Mouse (Mus musculus) layer of hippocampus, adult 11-12 months (tissue): Measurements from ENCODE around the gene Mpp3.

Experiments
- DNase-seq: peaks from one replicate; pipeline ENCODE4 v3.0.0; 2022; ENCODE audit warnings: low spot score

Gene Mpp3

DNA sequence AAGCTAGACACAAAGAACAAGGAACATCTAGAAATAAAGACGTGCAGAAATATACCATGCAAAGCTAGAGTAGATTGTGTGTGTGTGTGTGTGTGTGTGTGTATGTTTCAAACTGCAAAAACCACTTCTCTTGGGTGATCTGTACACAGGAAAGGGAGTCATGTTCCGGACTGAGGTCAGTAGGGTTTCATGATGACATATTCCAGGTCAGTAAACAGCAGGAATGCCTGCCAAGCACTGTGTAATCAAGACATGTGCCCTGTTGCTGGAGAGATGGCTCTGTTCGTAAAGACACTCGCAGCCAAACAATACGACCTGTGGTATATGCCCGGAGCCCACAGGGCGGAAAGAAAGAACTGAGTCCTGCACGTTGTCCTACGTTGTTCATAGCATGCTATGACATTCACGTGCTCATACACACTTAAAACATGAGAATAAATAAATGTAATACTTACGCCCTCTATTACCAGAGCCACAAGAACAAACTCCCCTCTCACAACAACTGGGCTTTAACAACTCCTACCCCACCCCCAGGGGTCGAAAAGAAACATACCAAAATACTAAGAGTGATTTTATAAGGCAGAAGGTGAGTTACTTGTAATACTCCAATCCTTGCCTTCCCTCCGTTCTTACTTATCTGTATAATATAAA, 11.4 kb upstream of the Mpp3 start:
- no peak for DNase-seq

DNA sequence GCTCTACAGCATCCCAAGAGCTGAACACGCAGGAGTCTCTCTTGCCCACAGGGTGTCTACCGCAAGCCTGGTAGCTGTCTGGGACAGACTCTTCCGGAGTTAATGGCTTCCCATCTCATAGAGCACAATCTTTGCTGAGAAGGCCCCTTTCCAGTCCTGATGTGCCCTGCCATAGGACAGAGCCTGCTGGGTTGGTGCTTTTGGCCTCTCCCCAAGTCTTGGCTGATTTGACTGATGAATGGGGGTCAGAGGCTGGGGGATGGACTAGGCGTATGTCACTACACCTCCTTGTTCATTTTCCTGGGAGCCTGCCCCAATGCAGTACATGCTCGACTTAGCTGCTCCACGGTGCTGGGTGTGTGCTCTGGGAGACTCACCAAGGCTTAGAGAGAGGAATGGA, 9.5 kb upstream of the Mpp3 start:
- DNase-seq: no peak

DNA sequence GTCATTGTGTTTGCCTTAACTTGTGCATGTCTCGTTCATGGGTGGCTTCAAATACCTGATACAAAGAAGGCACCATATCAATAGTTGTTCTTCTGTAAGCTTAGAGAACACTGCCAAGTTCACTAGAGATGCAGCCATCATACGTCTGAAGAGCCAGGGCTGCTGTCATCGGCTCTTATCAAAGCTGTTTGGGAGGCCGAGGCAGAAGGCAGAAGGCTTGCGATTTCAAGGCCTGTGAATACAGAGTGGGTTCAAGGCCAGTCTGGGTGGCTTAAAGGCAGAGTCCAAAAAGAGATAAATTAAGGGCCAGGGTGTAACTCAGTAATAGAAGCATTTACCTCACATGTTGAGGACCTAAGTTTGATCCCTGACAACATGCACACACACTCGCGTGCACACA, 8.1 kb upstream of the Mpp3 start:
- no peak for DNase-seq

DNA sequence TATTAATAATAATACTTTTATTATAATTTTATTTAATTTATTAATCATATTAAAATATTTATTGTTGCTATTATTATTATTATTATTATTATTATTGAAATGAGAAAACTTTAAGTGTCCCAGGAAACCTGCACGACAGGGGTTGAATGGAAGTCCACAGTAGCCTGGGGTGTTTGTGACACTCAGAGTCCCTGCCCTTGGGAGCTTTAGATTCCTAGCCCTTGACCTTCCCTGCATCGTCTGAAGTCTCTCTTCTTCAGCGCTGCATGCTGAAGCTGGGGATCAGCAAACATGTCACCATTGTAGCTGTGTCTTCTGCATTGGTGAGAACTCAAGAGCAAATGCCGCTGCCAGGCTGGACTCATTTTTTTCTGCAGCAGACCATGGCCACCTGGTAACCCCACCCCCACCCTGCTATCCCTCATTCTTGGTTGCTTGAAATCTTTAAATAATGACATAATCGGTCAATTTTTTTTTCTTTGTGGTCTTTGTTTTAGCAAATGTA, 7.2 kb upstream of the Mpp3 start:
- DNase-seq: no peak

DNA sequence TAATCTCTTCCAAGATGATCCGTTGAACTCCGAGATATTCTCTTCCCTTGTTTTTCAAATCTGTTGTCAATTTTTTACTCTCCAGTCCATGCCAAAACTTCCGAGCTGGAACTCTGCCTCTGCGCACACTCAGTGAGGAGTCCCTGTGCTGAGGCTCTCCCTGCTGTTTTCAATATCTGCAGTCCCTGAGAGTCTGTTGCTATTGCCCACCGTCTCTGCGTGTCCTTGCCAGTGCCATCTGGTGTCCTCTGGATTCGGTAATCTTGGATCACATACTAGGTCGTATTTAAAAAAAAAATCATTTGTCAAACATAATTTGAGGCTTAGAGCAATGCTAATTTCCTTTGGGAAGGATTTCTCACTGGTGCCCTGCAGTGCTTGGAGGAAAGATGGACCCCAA, 6.6 kb upstream of the Mpp3 start:
- DNase-seq: peak; percentile 58

DNA sequence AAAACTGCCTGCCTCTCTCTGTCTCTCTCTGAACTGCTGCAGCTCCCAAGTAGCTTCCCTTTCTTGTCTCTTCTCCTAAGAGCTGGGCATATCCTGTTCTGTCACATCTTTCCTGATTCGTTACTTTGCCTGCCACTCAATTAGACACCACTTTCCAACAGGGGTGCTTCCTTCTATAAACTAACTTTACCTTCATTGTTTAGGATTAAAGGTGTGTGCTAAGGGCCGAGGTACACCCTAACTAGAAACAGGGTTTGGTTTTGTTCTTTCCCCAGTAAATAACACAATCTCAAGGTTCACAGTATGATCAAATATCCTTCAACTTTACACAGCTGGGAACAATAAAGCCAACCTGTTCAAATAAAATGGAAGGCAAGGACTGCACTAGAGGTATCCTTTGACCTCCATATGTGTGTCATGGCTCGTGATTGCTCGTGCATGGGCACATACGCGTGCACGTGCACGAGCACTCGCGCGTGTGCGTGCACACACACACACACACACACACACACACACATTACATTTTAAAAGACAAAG, 4.9 kb upstream of the Mpp3 start:
- no peak for DNase-seq

DNA sequence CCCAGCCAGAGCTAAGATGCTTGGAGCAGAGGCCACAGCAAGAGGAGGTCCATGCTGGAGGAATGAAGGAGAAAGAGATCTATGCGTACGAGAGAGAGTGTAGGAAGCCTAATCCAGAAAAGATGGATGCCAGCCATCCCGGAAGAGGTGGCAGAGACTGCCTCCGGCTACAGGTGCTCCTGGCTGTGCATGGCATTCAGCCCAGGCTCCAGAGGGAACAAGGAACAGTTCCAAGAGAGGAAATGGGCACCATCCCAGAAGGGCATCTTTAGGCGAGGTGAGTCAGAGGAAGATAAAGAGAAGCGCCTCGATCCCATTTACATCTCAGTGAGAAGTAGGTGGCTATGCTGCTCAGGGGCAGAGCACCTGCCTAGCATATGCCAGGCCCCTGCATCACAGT, 2.9 kb upstream of the Mpp3 start:
- peak; percentile 45 for DNase-seq

DNA sequence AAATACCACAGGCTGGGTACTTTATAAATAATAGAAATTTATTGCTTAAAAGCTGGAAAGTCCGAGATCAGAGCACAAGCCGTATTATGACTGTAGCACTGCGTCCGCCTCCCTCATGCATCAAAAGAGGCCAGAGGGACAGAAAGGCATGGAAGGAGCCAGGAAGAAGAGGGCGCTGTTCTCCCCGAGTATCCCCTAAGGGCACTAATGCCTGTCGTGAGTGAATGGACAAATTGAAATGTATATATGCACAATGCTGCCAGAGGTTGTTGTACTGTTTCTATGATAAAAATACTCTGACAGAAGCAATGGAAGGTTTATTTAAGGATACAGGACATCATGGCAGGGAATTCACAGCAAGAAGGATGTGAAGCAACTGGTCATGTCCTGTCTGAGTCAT, 1.7 kb upstream of the Mpp3 start:
- DNase-seq: no peak

DNA sequence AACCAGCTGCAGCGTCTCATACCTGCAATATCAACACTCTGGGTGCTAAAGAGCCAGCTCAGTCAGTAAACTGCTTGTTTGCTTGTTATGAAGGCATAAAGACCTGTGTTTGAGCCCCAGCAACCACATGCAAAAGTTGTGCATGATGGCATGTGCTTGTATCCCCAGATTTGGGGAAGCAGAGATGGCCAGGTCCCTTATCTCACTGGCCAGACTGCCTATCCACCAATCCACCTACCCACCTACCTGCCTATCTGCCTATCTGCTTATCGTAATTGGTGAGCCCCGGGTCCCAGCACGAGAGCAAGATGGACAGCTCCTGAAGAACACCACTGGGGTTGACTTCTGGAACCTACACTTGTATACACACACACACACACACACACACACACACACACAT, 1.0 kb upstream of the Mpp3 start:
- DNase-seq: no peak

DNA sequence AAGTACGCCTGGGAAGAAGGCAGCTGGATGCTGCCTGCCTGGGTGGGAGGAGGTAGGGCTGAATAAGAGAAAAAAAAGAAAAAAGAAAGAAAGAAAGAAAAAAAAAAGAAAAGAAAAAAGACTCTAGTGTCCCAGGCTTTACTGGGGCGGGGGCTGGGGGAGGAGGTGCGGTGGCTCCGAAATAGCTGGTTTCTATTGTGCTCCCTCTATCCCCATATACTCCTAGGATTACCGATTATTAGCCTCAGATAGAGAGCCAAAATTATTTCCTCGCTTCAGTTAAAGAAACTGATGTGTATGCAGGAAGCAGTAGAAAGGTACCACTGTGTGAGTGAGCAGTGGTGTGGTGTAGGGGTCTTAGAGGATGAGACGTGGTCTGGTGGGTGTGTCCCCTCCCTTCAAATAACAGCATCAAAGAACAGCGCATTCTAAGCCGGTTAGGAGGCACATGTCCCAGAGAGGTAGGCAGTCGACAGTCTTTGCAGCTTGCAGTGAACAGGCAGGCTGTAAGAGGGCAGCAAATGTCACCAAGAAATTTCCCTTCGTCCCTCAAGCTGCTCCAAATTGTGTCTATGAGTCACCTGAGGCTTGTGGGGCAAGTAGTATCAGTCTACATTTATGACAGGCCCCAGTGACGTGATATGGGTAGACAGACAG, 772 bp downstream of the Mpp3 start:
- no peak for DNase-seq

DNA sequence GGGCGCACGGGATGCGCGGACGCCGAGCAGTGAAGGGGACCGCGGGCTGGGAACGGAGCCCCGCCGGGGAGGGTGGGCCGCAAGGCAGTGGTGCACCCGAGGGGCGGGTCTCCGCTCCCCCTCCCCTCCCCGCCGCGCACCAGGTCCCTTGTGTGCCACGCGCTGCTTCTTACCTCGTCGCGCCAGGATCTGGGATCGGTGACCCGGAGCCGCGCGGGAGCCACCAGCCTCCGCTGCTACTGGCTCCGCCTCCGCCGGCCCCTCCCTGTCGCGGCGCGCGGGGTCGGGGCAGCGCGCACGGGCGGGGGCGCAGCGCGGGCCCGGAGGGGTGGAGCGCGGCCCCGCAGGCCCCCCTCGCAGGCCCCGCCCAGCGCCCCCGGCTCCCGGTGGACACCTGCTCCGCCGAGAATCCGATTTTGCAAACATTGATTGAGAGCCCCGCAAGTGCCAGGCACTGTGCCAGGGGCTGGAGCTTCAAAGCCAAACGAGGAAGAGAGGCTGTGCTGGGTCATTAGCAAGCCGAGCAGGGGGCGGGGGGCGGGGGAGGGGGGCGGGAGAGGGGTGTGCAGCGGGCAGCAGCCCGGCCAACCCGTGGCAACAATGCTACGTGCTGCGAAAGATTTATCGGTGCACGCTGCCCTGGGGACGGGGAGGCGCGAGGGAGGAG, 1.4 kb downstream of the Mpp3 start:
- DNase-seq: peak; percentile 50

DNA sequence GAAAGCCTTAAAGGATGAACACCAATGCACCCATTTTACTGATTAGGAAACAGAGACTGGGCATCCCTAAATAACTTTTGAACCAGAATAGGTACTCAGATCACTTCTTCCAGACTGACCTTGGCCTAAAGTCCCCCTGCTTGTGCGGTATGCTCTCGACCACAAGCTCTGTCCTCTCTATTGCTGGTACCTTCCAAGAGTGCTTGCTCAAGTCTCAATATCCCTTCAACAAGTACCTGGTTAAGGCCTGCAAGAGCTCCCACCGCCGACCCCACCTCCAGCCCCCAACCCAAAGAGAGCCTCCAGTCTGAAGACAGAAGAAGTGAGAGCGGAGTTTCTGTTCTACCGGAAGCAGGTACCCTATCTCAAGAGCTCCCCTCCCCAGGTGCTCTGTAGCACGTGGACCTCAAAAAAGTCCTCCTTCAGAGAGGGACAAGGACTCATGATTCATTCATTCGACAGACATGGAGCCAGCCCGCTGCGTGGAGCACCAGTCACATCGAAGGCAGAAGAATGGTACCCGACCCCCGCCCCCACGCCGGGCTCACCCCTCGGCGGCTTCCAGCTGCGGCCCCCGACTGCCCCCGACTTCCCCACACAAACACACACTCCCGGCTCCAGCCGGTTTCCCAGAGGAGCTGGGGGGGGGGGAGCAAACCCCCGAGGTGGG, 2.1 kb downstream of the Mpp3 start:
- no peak for DNase-seq

DNA sequence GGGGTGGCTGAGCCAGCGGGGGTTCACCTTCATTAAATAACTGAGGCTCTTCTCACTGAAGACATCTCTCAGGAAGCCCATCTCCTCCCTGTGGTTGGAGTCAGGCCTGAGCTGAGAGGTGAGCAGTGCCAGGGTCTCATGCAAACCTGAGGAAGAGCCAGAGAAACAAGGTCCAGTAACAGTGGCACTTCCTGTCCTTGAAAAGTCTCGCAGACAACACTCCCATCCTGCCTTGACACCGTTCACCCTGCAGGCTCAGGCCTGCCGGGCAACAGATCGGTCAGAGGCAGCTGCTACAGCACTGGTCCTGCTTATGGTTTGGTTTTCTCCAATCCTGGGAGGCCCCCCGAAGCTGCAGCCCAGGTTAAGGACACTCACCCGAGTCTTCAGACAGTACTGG, 2.9 kb downstream of the Mpp3 start:
- DNase-seq: no peak

DNA sequence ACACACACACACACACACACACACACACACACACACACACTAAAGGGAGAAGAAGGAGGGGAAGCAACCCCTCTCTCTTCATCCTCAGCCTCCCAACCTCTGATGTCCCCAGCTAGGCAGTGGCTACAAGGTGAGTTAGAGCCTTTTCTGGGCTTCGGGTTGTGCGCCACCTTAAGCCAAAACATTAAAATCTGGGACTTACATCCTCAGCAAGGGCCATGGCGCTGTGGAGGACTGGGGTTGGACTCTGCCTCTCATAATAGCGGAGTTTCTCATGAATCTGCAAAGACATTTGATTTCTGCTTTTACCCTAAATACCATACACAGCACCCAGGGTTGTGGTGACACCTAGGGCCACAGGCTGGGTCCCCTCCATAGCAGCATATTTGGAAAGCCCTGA, 3.4 kb downstream of the Mpp3 start:
- DNase-seq: no peak

DNA sequence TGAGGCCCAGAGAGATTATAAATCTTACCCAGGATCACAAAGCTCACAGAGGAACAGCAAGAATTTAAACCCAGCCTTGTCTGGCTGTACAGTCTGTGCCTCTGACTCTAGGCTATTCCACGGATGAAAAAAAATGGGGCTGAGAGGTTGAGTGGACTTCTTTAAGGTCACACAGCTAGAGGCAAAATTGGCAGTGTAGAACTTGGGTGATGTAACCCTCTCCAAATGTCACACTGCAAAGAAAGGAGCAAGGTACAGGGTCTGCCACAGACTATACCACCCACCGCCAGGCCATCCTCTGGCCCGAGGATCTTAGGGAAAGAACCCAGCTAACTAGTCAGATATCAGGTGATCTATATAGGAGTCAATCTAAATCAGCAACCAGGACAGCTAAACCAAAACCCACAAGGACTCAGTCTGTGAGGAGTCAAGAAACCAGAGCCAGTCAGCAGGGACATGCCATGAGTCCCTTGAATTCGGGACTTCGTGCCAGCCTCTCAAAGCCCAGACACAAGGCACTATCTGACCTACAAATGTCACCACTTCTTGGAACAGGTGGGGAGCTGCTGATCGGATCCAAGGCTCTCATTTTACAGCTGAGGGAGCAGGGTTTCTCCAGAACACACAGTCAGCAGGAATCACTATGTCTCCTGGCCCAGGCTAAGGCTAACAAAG, 4.0 kb downstream of the Mpp3 start:
- no peak for DNase-seq

DNA sequence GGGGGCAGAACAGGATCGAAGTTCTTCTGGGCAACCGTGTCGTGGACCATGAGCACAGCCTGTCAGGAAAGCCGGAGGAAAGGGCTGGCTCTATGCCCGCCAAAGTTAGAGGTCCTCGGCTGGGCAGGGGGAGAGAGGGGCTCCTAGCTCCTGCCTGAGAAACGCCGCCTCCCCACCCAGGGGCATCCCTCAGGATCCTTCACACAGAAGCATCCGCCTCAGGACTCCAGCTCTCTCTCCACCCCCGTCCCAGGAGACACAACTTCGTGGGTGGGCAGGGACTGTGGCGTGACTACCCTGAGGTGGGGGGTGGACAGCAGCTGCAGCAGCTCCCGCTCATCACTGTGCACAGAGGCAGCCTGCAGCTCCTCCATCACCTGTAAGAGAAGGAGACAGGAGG, 4.9 kb downstream of the Mpp3 start:
- DNase-seq: no peak

DNA sequence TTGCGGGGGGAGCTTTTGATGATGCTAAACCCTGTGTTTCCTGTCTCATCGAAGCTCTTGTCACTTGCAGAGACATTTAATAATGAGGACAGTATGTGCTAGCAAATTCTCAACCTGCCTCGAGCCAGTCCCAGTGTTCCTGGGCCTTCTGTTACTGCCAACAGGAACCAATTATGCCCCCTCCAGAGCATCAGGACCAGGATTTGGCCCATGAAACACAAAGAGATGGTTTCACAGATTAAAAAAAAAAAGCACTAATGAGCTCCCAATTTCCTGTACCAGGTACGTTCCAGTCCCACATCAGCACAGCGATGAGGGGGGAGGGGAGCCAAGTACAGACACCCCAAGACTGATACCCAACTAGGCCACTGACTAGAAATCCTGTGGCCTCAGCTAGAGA, 7.1 kb downstream of the Mpp3 start:
- DNase-seq: no peak

DNA sequence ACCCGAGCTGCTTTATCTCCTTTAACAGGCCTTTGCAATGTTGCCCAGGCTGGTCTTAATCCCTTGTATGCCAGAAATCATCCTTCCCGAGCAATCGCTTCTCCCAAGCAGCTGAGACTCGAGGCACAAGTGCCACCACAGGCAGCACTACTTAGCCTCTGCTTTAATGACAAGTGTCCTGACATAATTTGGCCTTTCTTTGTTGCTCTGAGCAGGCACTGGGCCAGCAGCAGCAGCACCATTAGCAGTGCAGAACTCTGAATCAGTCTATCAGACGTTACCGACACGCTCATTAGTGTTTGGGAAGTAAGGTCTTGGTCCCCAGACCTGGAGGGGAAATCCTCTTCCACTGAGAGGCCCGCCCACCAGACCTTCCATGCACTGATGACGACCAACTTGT, 8.5 kb downstream of the Mpp3 start:
- no peak for DNase-seq

DNA sequence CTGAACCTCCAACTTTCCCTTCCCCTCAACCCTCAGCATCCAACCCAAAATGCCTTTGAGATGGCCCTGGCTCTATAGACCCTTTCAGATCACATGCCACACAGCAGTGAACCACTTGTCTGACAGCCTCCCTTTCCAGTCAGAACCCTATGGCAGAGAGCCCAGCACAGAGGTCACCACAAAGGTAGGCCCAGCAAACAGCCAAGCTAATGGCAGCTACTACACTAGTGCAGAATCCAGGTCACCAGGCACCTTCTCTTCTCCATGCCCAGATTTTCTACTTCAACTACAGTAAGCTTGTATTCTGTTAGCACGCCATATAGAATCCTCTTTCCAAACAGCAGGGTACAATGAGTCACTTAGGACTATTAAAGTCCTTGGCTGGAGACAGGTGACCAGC, 12.1 kb downstream of the Mpp3 start:
- DNase-seq: no peak

DNA sequence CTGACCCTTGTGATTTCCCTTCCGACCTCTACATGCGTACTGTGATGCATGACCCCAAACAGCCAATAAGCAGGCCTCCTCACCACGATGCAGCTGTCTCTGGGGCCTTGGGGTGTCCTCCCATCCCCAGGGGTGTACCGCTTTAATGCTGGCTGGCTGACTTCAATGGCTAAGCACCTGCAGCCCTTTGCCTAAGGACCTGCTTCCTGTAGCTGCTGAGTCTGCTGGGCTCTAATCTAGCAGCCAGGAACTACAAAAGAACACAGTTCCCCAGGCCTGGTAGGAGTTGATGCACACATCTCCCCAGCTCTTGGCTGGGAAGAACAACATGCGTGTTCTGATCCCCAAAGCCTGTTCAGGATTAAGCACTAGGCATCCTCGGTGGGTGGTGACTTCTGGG, 12.8 kb downstream of the Mpp3 start:
- DNase-seq: no peak

DNA sequence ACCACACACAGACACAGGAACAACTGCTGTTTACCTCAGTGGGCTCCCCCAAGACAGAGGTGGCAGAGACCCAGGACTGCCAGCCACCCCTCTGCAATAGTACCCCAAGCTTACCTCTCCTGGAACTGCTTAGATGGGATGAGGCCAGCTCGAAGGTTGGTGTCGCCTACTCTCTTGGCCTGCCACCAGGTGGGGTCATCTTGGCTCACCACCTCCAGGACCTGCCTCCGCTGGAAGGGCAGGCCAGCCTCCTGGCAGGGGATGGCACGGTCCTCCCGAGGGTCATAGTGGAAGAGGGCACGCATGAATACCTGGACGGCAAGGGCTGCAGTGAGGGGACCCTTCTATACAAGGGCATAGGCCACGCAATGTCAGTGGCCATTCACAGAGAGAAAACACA, 15.1 kb downstream of the Mpp3 start:
- DNase-seq: no peak

DNA sequence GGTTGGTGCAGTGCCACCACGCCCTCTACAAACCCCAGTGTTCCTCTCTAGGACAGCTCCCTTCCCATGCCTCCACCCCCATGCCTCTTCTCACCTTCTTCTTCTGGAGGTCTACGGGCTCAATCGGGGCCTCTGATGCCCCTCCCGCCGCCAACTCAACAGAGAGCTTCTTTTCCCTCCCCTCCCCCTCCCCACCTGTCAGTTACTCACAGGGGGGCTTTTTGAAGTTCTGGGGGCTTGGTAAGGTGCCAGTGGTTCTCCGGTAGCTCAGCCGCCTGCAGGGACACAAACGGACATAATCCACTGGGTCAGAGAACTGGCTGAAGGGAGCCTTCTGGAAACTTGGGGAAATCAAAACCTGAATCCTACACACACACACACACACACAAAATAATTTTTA, 16.8 kb downstream of the Mpp3 start:
- no peak for DNase-seq
